Mouse (Mus musculus) forelimb bud, embryonic 11.5 days (tissue): ENCODE measurements around the gene Cpeb4.

Source experiments
- DNase-seq: peaks from one replicate; pipeline ENCODE4 v3.0.0-alpha.2; 2012; ENCODE audit warnings: low read depth, low spot score

Cpeb4 gene

GRCm38 (mm10) chr11:31896905-31897304 lies 24.9 kb downstream of the Cpeb4 start:
- no peak for DNase-seq

GRCm38 (mm10) chr11:31899166-31899565 lies 27.2 kb downstream of the Cpeb4 start:
- no peak for DNase-seq

DNA sequence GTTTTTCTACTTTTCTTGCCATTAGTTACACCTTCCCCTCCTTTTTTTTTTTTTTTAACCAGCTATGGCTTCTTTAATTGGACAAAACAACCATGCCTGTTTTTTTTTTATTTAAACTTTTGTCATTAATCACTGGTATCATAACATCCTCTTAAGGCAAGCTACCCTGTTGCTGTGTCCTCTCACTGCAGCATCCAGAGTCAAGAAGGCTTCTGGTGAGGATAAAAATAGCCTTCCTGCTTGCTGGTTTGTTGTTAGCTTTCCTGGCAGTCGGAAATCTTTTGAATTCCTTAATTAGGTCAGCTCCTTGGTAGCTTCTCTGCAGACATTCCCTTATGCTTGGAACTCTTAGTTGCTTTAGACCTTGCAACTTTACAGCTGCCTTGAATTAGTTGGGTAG lies 28.7 kb downstream of the Cpeb4 start:
- DNase-seq, result no peak

- no peak for DNase-seq
Measured at GRCm38 (mm10) chr11:31902251-31903001, 30.4 kb downstream of the Cpeb4 start.

DNA sequence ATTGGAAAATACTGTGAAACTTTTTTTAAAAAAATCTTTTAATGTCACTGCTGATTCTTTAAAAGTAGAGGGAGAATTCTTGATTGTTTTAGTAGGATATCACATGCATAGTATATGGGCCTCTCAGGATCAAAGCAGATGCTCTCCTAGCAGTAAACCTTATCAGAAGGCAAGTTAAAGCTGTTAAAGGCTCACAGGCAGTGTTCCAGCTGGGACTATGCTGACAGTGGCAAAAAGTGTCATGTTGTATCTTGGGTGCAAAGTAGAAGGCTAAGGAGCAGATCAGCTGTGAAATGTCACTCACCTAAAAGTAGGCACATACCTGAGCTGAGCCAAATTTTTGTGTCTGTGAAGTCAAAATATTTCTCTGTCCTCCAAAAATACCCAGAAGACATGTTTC lies 34.5 kb downstream of the Cpeb4 start:
- no peak for DNase-seq

DNA sequence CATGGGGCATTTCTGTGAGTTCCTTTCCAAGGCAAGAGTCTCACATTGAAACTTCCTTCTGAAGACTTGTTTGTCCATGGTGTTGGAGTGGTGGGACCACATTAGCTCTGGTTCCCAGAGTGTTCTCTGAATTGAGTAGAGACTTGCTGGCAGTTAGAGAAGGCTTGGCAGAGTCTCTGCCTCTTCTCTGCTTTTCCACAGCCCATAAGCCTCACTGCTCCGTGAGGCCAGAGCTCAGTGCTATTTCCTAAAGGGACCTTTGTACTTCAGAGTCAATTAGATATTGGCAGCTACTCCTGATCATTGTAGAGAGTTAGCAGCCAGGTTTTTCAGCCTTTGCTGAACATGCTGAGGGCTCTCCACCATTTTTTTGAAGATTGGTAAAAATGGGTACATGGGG lies 35.6 kb downstream of the Cpeb4 start:
- no peak for DNase-seq

- no peak for DNase-seq
Measured at GRCm38 (mm10) chr11:31912958-31913357, 40.9 kb downstream of the Cpeb4 start.

- no peak for DNase-seq
Measured at GRCm38 (mm10) chr11:31917769-31918168, 45.8 kb downstream of the Cpeb4 start.

DNA sequence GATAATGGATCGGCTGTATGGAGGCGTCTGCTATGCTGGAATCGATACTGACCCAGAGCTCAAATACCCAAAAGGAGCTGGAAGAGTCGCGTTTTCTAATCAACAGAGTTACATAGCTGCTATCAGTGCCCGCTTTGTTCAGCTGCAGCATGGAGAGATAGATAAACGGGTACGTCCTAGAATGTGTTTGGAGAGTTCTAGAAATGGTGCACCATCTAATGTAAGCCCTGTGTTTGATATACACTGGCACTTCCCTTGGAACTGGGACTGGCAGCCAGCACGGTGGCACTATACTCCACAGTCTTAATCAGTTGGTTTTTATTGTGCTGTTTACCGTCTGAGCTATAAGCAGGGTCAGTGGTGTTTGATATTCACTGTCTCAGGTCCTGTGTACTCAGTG lies 58.0 kb downstream of the Cpeb4 start:
- DNase-seq, result no peak

- DNase-seq, result no peak
Measured at GRCm38 (mm10) chr11:31935652-31936051, 63.6 kb downstream of the Cpeb4 start.

DNA sequence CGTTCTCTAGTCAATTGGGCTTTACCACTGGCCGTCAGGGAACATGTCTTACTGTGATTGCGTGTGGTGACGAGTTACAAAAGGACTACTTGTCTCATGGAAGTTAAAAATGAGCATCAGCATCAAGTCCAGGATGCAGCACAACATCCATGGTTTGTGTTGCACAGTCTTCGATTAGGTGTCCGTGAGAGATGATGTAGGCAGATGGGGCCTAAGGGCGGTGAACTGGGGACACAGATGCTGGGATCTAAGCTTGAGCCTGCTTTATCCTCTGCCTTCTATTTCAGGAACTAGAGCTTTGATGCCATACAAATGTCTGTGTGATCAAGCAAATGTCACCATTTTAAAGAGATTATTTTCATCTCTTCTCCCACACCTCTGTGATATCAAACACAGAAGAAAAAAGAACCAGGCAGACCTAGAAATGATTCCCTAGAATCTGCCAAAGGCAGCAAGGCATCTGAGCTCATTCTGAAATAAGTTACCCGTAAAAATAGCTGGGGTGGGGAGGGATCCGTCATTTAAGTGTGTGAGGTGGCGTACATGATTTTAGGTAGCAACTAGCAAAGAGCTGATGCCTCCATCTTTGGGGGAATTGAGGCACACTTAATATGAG lies 65.0 kb downstream of the Cpeb4 start:
- DNase-seq, result no peak

- no peak for DNase-seq
Measured at GRCm38 (mm10) chr11:31940898-31941639, 69.1 kb downstream of the Cpeb4 start.

DNA sequence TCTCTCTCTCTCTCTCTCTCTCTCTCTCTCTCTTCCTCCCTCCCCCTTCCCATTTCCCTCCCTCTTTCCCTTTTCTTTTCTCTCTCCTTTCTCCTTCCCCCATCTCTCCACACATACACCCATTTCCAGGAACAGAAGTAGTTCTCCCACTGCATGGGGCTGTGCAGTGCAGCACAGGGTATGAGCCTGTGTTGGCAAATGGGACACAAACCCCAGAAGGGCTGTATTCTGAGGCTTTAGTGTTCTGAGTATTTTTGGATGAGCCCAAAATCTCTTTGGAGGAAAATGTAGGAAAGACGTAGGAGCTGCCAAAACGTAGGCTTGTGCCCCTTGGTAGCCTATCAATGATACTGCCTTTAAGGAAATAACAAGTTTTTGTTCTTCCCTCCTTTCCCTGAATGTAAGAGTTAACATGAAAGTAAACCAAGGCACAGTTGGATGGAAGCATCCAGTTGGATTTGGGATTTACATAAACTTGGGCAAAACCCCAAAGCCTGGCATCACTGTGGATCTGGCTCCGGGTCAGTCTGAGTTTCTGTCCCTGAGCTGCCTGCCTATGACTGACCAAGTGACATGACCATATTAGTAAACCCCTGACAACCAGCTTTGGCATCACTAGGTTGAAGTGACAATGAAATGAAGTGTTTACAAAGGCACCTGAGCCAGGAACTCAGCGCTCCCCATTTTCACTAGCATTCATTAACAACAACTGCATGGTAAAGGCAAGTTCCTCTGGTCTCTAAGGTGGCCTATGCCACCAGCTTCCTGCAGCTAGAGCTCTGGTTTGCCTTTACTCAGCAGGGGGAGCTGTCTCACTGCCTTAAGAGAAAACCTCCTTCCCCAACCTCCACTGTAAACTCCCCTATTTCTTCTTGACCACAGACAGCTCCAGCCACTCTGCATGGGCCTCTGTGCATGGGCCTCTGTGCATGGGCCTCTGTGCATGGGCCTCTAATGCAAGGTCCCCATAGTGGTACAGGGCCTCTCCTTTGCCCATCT lies 69.9 kb downstream of the Cpeb4 start:
- DNase-seq, result no peak

- DNase-seq, result no peak
Measured at GRCm38 (mm10) chr11:31945471-31945870, 73.5 kb downstream of the Cpeb4 start.

DNA sequence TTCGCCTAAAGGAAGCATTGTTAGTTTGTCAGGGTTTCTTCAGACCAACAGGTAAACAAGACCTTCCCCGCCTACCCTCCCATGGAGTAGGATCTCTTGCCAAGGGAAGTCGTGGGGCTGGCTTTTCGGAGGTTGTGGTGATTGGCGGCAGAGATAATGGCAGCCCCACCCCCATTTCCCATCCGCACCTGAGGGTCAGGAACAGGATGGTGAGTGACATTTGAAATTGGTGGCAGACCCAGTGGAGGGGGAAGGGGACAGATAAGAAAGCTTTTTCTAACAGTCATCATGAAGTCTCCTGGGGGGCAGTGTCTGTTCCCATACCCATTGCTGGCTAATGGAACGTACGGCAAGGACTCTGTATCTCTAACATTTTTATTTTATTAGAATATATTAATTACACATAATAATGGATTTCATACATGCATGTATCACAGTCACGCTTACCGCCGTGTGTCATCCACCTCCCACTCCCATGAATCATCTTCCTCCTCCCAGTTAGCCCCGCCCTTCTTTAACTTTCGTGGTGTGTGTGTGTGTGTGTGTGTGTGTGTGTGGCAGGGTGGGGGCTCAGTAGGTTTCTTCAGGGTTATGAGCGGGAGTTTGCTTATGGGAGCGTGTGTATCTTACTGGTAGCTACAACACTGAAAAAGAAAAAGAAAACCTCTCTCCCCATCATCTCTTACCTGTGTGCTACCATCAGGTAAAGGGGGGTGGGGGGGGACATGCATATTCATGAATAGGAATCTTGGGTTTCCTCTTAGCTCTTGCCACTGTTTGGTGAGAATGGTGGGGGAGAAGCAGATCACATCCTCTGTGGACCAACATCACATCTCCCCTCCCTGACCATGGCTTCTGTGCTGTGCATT lies 76.7 kb downstream of the Cpeb4 start:
- DNase-seq, result no peak

DNA sequence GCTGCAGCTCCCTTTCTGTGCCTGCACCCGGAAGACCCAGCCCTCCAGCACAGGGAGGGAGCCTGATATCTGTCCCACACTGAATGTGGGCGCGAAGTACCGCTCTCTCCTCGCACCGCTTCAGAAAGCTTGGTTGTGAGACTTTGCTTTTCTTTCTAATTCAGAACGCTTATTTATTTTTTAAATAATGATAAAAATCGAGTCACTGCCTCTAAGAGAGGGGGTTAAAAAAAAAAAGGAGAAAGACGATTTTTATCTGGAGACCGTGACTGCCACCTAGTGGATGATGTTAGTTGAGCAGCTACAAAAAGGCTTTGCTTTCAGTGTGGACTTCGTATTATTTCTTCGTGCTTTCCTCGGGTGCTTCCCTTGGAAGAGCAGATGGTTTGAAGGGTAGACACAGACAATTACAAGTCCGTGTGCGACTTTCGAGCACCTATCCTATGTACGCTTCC lies 77.3 kb downstream of the Cpeb4 start:
- peak; percentile 84 for DNase-seq

DNA sequence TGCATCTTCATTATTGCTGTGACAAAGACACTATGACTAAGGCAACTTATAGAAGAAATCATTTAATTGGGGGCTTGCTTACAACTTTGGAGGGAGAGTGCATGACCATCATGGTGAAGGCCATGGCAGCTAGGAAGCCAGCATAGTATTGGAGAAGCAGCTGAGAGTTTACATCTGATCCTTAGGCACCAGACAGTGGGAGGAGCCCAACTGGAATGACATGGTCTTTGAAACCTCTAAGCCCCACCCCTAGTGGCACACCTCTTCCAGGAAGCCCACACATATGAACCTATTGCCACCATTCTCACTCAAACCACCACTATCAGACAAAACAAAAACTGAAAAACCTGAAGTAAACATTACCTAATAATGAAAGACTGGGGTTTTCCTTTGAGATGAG lies 88.1 kb downstream of the Cpeb4 start:
- DNase-seq, result no peak

- DNase-seq, result no peak
Measured at GRCm38 (mm10) chr11:31963993-31964392, 92.0 kb downstream of the Cpeb4 start.

- no peak for DNase-seq
Measured at GRCm38 (mm10) chr11:31965256-31966134, 93.5 kb downstream of the Cpeb4 start, which contains the start of gene 4930524B15Rik. Gene 4930524B15Rik, plus strand, starts transcription at chr11:31965592.
